Comparison of ENCODE assay signal across 8 mouse cellular contexts in the genomic region with DNA sequence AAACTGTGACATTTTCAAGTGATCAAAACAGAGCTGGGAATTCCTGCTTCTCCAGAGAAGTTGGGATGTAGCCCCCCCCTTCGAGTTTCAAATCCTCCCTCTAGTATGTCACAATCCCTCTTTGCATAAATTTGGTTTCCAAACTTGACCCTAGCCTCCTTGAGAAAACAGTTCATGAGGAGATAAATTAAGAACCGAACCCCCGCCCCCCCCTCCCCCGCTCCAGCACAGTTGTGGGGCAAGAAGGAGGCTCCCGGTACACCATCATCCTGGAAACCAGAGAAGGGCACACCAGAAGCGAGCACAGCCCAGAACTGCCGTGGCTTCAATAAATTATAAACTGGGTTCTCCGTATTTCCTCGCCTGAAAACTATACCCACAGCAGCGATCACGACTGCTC.
A peak's percentile ranks its signal among the peaks of the same experiment; 100 is the strongest.
DNase-seq lines count a peak whose midpoint lies in the region; ATAC-seq and TF ChIP-seq lines count a peak whose summit lies in the region.

No protein-coding gene starts in this region.

- DNase-seq in heart, postnatal 0 days (ENCODE audit: low spot score), result no peak
- no peak for DNase-seq in heart, adult 9 months (ENCODE audit: low spot score in 2 of 2)
- DNase-seq in urinary bladder, postnatal 36 days (ENCODE audit: low spot score in 2 of 2), result no peak
- no peak for DNase-seq in right cerebral cortex, postnatal 25 days
- no peak for DNase-seq in natural killer cell, adult 2 months (ENCODE audit: low spot score in 2 of 2)

- TF ChIP-seq EP300 in heart, postnatal 0 days (IDR thresholded peaks at IDR 0.05; ENCODE audit: low read depth), result no peak

- no peaks in the 10 kb centered on the region for H3K36me3 ChIP-seq in heart, postnatal 0 days (replicated peaks; ENCODE audit: control insufficient read depth, insufficient read depth, low read length)
- no peaks in the 10 kb centered on the region for H3K36me3 ChIP-seq in hindbrain, embryonic 15.5 days
- no peaks in the 10 kb centered on the region for H3K36me3 ChIP-seq in midbrain, embryonic 15.5 days (replicated peaks)

- H3K27ac ChIP-seq in heart, postnatal 0 days (ENCODE audit: low read depth), result peak overlapping the region; percentile 66
- H3K27ac ChIP-seq in cortical plate, adult 2 months (ENCODE audit: insufficient read depth, low read length), result no peak overlapping the region
- H3K27ac ChIP-seq in hindbrain, embryonic 15.5 days (replicated peaks), result peak overlapping the region; percentile 80
- peak overlapping the region; percentile 83 for H3K27ac ChIP-seq in midbrain, embryonic 15.5 days

- peak overlapping the region; percentile 48; the same call in 1 of the 2 replicates for H3K9ac ChIP-seq in heart, postnatal 0 days (replicated peaks; ENCODE audit: low read depth, low read length)
- peak overlapping the region; percentile 22; the same call in 1 of the 2 replicates for H3K9ac ChIP-seq in hindbrain, embryonic 15.5 days
- H3K9ac ChIP-seq in midbrain, embryonic 15.5 days, result no peak overlapping the region

- peak overlapping the region; percentile 84 for H3K4me2 ChIP-seq in heart, postnatal 0 days (ENCODE audit: low read depth, low read length)
- H3K4me2 ChIP-seq in hindbrain, embryonic 15.5 days, result peak overlapping the region; percentile 71
- peak overlapping the region; percentile 50 for H3K4me2 ChIP-seq in midbrain, embryonic 15.5 days

- no peak for TF ChIP-seq CTCF in heart, postnatal 0 days (IDR thresholded peaks at IDR 0.05; ENCODE audit: low read depth)
- no peak for TF ChIP-seq CTCF in cortical plate, adult 2 months (IDR thresholded peaks at IDR 0.05; ENCODE audit: extremely low read depth, insufficient read depth, low read length)

- TF ChIP-seq POLR2A in cortical plate, adult 2 months (IDR thresholded peaks at IDR 0.05; ENCODE audit: extremely low read depth, insufficient read depth, low read length), result no peak

- 6% methylated on average over 11 of the region's 11 CpGs for WGBS in heart, postnatal 0 days
- 2% methylated on average over 11 of the region's 11 CpGs for WGBS in hindbrain, embryonic 15.5 days
- 4% methylated on average over 11 of the region's 11 CpGs for WGBS in midbrain, embryonic 15.5 days

- no peaks in the 10 kb centered on the region for H3K9me3 ChIP-seq in heart, postnatal 0 days (replicated peaks; ENCODE audit: control insufficient read depth, low read length)
- H3K9me3 ChIP-seq in hindbrain, embryonic 15.5 days, result no peaks in the 10 kb centered on the region
- no peaks in the 10 kb centered on the region for H3K9me3 ChIP-seq in midbrain, embryonic 15.5 days

- ATAC-seq in heart, postnatal 0 days (ENCODE audit: insufficient read depth, low read depth), result no peak
- ATAC-seq in hindbrain, embryonic 15.5 days (ENCODE audit: low FRiP score, low read depth), result no peak
- ATAC-seq in midbrain, embryonic 15.5 days (replicated peaks), result no peak

- H3K4me3 ChIP-seq in heart, postnatal 0 days (ENCODE audit: low read depth, low read length), result peak overlapping the region; percentile 38
- peak overlapping the region; percentile 17; the same call in 1 of the 2 replicates for H3K4me3 ChIP-seq in cortical plate, adult 2 months (ENCODE audit: insufficient read depth, low read length)
- H3K4me3 ChIP-seq in hindbrain, embryonic 15.5 days, result peak overlapping the region; percentile 35
- peak overlapping the region; percentile 23 for H3K4me3 ChIP-seq in midbrain, embryonic 15.5 days

- H3K27me3 ChIP-seq in heart, postnatal 0 days (ENCODE audit: control insufficient read depth, insufficient read depth, low read length), result no peaks in the 10 kb centered on the region
- no peaks in the 10 kb centered on the region for H3K27me3 ChIP-seq in hindbrain, embryonic 15.5 days
- H3K27me3 ChIP-seq in midbrain, embryonic 15.5 days (replicated peaks), result no peaks in the 10 kb centered on the region

- H3K4me1 ChIP-seq in heart, postnatal 0 days (ENCODE audit: control insufficient read depth, insufficient read depth), result peaks cover 27% of the 10 kb centered on the region
- peaks cover 12% of the 10 kb centered on the region for H3K4me1 ChIP-seq in cortical plate, adult 2 months (ENCODE audit: control insufficient read depth, insufficient read depth, low read length)
- H3K4me1 ChIP-seq in hindbrain, embryonic 15.5 days (replicated peaks), result peaks cover 59% of the 10 kb centered on the region
- H3K4me1 ChIP-seq in midbrain, embryonic 15.5 days, result peaks cover 57% of the 10 kb centered on the region
